Mouse (Mus musculus): ENCODE data around the gene Lrba. TPM values are rescaled to one million over a fixed set of nuclear protein-coding genes. Genes with fewer than 3 reads are reported as not detected.

Gene Lrba
- total RNA-seq, 4 experiments from 2014 or later, result 28.0 to 35.0 (median 29.7) TPM

Other genes with a start within 250 kb of the Lrba start
- not detected for gene Prss48, start 222.2 kb upstream of the Lrba start, total RNA-seq (2022)
- gene Rps3a1, start 82.0 kb upstream of the Lrba start, total RNA-seq (2022), result 100 to 1,000 TPM; 396 to 524 (median 465) TPM